Comparison of ENCODE assay signal across 13 mouse cellular contexts in genomic region chr19:45596019-45596418, GRCm38 (mm10). TPM values are rescaled to one million over a fixed set of nuclear protein-coding genes. Genes with fewer than 3 reads are reported as not detected.
DNase-seq lines count a peak whose midpoint lies in the region; ATAC-seq and TF ChIP-seq lines count a peak whose summit lies in the region.
"Had no signal": no experiment of that assay in that cellular context is flagged by ENCODE, and none has a peak within 500 bp of the region (broad histone marks: within the 10 kb centered on the region; RNA-seq: fewer than 3 reads in every experiment).

No protein-coding gene starts in this region.

- no peaks in the 10 kb centered on the region for H3K4me1 ChIP-seq in forebrain, postnatal 0 days (ENCODE audit: insufficient read depth)
- peaks cover 18% of the 10 kb centered on the region for H3K4me1 ChIP-seq in midbrain, embryonic 13.5 days (replicated peaks)

- H3K4me2 ChIP-seq in forebrain, postnatal 0 days (ENCODE audit: low read depth): no peak overlapping the region
- no peak overlapping the region for H3K4me2 ChIP-seq in midbrain, embryonic 13.5 days (replicated peaks)

- H3K27ac ChIP-seq in forebrain, postnatal 0 days (ENCODE audit: low read depth, low read length): no peak overlapping the region
- H3K27ac ChIP-seq in midbrain, embryonic 13.5 days: no peak overlapping the region
- H3K27ac ChIP-seq: kidney, postnatal 0 days had no signal

- H3K9ac ChIP-seq in forebrain, postnatal 0 days: no peak overlapping the region
- H3K9ac ChIP-seq in midbrain, embryonic 13.5 days (replicated peaks): no peak overlapping the region

- H3K9me3 ChIP-seq in forebrain, postnatal 0 days (ENCODE audit: low read length): no peaks in the 10 kb centered on the region
- no peaks in the 10 kb centered on the region for H3K9me3 ChIP-seq in midbrain, embryonic 13.5 days

- peaks cover 42% of the 10 kb centered on the region for H3K27me3 ChIP-seq in forebrain, postnatal 0 days (ENCODE audit: insufficient read depth, low read length)
- peaks cover 68% of the 10 kb centered on the region for H3K27me3 ChIP-seq in midbrain, embryonic 13.5 days

- WGBS in forebrain, postnatal 0 days: 7% methylated on average over 7 of the region's 7 CpGs
- WGBS in midbrain, embryonic 13.5 days: 16% methylated on average over 7 of the region's 7 CpGs

- H3K36me3 ChIP-seq in forebrain, postnatal 0 days (ENCODE audit: insufficient read depth): peaks cover 4% of the 10 kb centered on the region
- no peaks in the 10 kb centered on the region for H3K36me3 ChIP-seq in midbrain, embryonic 13.5 days

- DNase-seq in cerebellum, postnatal 10 days: peak; percentile 72 to 84
- no peak for DNase-seq in cerebellum, postnatal 36 days
- peak; percentile 23 for DNase-seq in adipocyte (ENCODE audit: low spot score)
- peak; percentile 32 for DNase-seq in forebrain, postnatal 0 days
- DNase-seq in right cerebral cortex, postnatal 25 days: no peak
- DNase-seq in right cerebral cortex, postnatal 36 days (ENCODE audit: low spot score in 2 of 2): no peak
- no peak for DNase-seq in spleen, postnatal 4 days (ENCODE audit: low spot score in 2 of 2)
- DNase-seq: adrenal gland, adult 8-10 months; cerebellum, adult 8-10 months; lung, adult 18-20 months; thymus, postnatal 36 days had no signal

- no peak for TF ChIP-seq CTCF in forebrain, postnatal 0 days (IDR thresholded peaks at IDR 0.05; ENCODE audit: low read depth)

- H3K4me3 ChIP-seq in forebrain, postnatal 0 days (ENCODE audit: low read depth, low read length): no peak overlapping the region
- no peak overlapping the region for H3K4me3 ChIP-seq in midbrain, embryonic 13.5 days (replicated peaks)

- ATAC-seq in forebrain, postnatal 0 days: peak; percentile 81
- ATAC-seq in midbrain, embryonic 13.5 days: peak; percentile 91

RNA-seq across cellular contexts. Expression of gene Gm17018, which starts 35.6 kb away (rescaled TPM):
- total RNA-seq in forebrain, postnatal 0 days (2014; rRNA removed): 20.7 and 26.4 TPM in 2 replicates
- polyA plus RNA-seq in forebrain, postnatal 0 days (2015; fragmentation: Nextera tagmentation; extraction: Ambion mirVana): 61.4 and 69.6 TPM in 2 replicates
- polyA plus RNA-seq in midbrain, embryonic 13.5 days (2015; fragmentation: Nextera tagmentation; extraction: Ambion mirVana): 50.0 and 57.1 TPM in 2 replicates

RNA-seq across cellular contexts. Expression of gene Poll, which starts 35.7 kb away (rescaled TPM):
- total RNA-seq in forebrain, postnatal 0 days (2014; rRNA removed): 10.9 and 11.8 TPM in 2 replicates
- polyA plus RNA-seq in forebrain, postnatal 0 days (2015; fragmentation: Nextera tagmentation; extraction: Ambion mirVana): 9.1 and 10.8 TPM in 2 replicates
- polyA plus RNA-seq in midbrain, embryonic 13.5 days (2015; fragmentation: Nextera tagmentation; extraction: Ambion mirVana): 15.8 and 16.6 TPM in 2 replicates

Comparison
In these comparisons a context has a peak if more than half of its experiments do, and no peak if none do; other contexts are left out.
1. DNase-seq: peak in cerebellum, postnatal 10 days (2 of 2), adipocyte (single experiment) and forebrain, postnatal 0 days (single experiment); none in cerebellum, postnatal 36 days (0 of 2), right cerebral cortex, postnatal 25 days (single experiment), right cerebral cortex, postnatal 36 days (0 of 2) and spleen, postnatal 4 days (0 of 2).